Mouse (Mus musculus) stomach, postnatal 0 days (tissue): ENCODE measurements around the gene Rplp1. TPM values are rescaled to one million over a fixed set of nuclear protein-coding genes. Genes with fewer than 3 reads are reported as not detected.

Source experiments
- ATAC-seq: fragments of 200-750 bp; cut with Nextera tagmentation; 2 replicates; pipeline ENCODE4 v1.8.0; 2017; ENCODE audit not compliant: low FRiP score, low TSS enrichment
- DNase-seq: peaks from one replicate; pipeline ENCODE4 v3.0.0-alpha.2; 2016; ENCODE audit warnings: low spot score
- H3K27ac ChIP-seq: fragments of 300-500 bp; sonication (generic); replicated peaks from 2 replicates; pipeline ENCODE4 v1.5.1; 2014; ENCODE audit warnings: mild to moderate bottlenecking, control low read depth
- H3K27me3 ChIP-seq: fragments of 300-500 bp; sonication (generic); 2 replicates; pipeline ENCODE4 v1.6.1; 2014; ENCODE audit warnings: low read length; ENCODE audit not compliant: control insufficient read depth, insufficient read depth
- H3K36me3 ChIP-seq: fragments of 300-500 bp; sonication (generic); 2 replicates; pipeline ENCODE4 v1.6.1; 2014; ENCODE audit warnings: low read length, mixed read lengths; ENCODE audit not compliant: control insufficient read depth, insufficient read depth
- H3K4me1 ChIP-seq: fragments of 300-500 bp; sonication (generic); replicated peaks from 2 replicates; pipeline ENCODE4 v1.6.1; 2014; ENCODE audit warnings: antibody characterized with exemption; ENCODE audit not compliant: control insufficient read depth, insufficient read depth
- H3K4me2 ChIP-seq: fragments of 300-500 bp; sonication (generic); replicated peaks from 2 replicates; pipeline ENCODE4 v1.6.1; 2014; ENCODE audit warnings: low read depth, mild to moderate bottlenecking, control low read depth, moderate library complexity
- H3K4me3 ChIP-seq: fragments of 300-500 bp; sonication (generic); 2 replicates; pipeline ENCODE4 v1.5.1; 2014; ENCODE audit warnings: low read depth, low read length, control low read depth
- H3K9ac ChIP-seq: fragments of 300-500 bp; sonication (generic); 2 replicates; pipeline ENCODE4 v1.6.1; 2014; ENCODE audit warnings: mild to moderate bottlenecking, low read length, control low read depth, mixed read lengths
- H3K9me3 ChIP-seq: fragments of 300-500 bp; sonication (generic); 2 replicates; pipeline ENCODE4 v1.6.1; 2016; ENCODE audit warnings: low read length; ENCODE audit not compliant: control insufficient read depth
- CTCF ChIP-seq: IDR thresholded peaks from 2 replicates; pipeline ENCODE4 v1.5.1; 2016; ENCODE audit warnings: antibody characterized with exemption, low read depth, mild to moderate bottlenecking, moderate library complexity
- EP300 ChIP-seq: optimal IDR thresholded peaks from 2 replicates; pipeline ENCODE3; 2016; ENCODE audit warnings: antibody characterized with exemption
- WGBS: fragments of 180-500 bp; shearing (Covaris S2); extraction: QIAGEN DNeasy Blood & Tissue Kit; methylation state at CpG from one replicate; pipeline ENCODE4 v1.1.7; 2014; 5-methylcytosine and 5-hydroxymethylcytosine counted together
- polyA plus RNA-seq: library from polyadenylated mRNA; unstranded; fragments of >200 nt; fragmentation: Nextera tagmentation; extraction: Ambion mirVana; gene quantifications from 2 replicates; pipeline ENCODE4 v1.2.1, GENCODE M21; 2015

Gene Rplp1
- polyA plus RNA-seq, 1 experiment from 2014 or later: 1,491 TPM

DNA sequence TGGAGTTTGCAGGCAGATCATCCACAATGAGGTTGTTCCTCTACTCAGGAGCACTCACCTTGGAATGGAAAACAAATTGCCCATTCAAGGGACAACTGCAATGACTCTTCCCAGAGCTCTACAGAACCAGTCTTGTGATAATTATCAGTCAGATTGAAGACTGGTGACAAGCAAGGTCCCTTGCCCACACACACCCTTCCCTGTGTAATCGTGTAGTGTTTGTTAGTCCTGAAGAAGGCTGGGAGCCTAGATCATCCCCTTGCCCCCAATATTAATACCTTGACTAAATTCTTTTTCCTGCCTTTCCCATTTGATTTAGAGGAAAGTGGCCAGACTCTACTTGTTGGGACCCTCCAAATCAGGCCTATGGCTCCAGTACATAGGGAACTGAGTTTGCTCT, 4.7 kb downstream of the Rplp1 start:
- TF ChIP-seq CTCF (no peak), EP300 (no peak)
- Histone ChIP-seq H3K4me1 (peaks cover 1% of the 10 kb centered on the region; the same call in 1 of the 2 replicates), H3K27ac (no peak overlapping the region), H3K4me2 (no peak overlapping the region), H3K4me3 (no peak overlapping the region), H3K27me3 (no peaks in the 10 kb centered on the region), H3K36me3 (peaks cover 8% of the 10 kb centered on the region), H3K9me3 (no peaks in the 10 kb centered on the region), H3K9ac (no peak overlapping the region)
- DNase-seq: no peak
- 73% methylated on average over 1 of the region's 1 CpGs for WGBS
- ATAC-seq: no peak

DNA sequence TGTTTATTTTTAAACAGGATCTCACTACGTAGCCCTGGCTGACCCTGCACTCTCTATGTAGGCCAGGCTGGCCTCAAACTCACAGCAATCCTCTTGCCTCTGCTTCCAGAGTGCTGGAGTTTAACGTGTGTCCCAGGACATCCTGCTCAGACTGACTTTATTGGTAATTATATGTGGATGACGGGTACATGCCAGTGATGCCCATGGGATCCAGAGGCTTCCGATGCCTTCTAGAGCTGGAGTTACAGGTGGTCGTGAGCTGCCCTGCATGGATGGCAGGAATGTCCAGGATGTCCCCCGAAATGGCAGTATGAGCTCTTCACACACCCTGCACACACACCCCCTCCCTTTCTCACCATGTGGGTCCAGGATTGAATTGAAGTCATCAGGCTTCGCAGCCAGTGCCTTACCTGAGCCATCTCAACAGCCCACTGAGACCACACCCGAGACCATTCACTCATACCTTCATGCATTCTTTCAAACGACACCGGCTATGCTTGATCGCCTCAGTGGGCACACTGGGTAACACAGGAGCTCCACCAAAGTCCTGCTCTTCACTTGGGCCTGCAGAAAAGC, 5.4 kb downstream of the Rplp1 start:
- ATAC-seq (no peak), DNase-seq (no peak)
- no peak overlapping the region for H3K9ac ChIP-seq
- H3K27me3 ChIP-seq: no peaks in the 10 kb centered on the region
- no peak overlapping the region for H3K4me2 ChIP-seq
- peaks cover 4% of the 10 kb centered on the region; the same call in 1 of the 2 replicates for H3K4me1 ChIP-seq
- no peak overlapping the region for H3K4me3 ChIP-seq
- TF ChIP-seq CTCF (no peak), EP300 (no peak)
- no peaks in the 10 kb centered on the region for H3K9me3 ChIP-seq
- H3K27ac ChIP-seq: no peak overlapping the region
- peaks cover 8% of the 10 kb centered on the region for H3K36me3 ChIP-seq
- 87% methylated on average over 11 of the region's 11 CpGs for WGBS

DNA sequence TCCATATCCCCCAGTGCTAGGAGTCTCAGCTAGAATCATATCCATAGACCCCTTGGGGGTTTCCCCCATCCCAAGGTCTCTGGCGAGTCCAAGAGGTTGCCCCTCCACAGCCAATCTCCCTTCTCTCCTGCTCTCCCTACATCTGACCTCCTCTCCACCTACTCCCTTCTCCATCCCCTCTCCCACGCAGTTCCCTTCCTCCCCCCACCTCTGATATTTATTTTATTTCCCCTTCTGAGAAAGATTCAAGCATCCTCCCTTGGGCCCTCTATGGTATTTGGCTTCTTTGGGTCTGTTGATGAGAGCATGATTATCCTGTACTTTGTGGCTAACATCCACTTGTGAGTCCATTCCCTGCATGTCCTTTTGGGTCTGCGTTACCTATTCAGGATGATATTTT, 6.0 kb downstream of the Rplp1 start:
- TF ChIP-seq EP300 (no peak), CTCF (no peak)
- no peak overlapping the region for H3K4me3 ChIP-seq
- WGBS: 70% methylated on average over 3 of the region's 3 CpGs
- H3K4me2 ChIP-seq: no peak overlapping the region
- peaks cover 6% of the 10 kb centered on the region; the same call in 1 of the 2 replicates for H3K4me1 ChIP-seq
- no peak overlapping the region for H3K27ac ChIP-seq
- no peaks in the 10 kb centered on the region for H3K27me3 ChIP-seq
- peaks cover 8% of the 10 kb centered on the region for H3K36me3 ChIP-seq
- no peak for DNase-seq
- no peak overlapping the region for H3K9ac ChIP-seq
- no peak for ATAC-seq
- no peaks in the 10 kb centered on the region for H3K9me3 ChIP-seq

DNA sequence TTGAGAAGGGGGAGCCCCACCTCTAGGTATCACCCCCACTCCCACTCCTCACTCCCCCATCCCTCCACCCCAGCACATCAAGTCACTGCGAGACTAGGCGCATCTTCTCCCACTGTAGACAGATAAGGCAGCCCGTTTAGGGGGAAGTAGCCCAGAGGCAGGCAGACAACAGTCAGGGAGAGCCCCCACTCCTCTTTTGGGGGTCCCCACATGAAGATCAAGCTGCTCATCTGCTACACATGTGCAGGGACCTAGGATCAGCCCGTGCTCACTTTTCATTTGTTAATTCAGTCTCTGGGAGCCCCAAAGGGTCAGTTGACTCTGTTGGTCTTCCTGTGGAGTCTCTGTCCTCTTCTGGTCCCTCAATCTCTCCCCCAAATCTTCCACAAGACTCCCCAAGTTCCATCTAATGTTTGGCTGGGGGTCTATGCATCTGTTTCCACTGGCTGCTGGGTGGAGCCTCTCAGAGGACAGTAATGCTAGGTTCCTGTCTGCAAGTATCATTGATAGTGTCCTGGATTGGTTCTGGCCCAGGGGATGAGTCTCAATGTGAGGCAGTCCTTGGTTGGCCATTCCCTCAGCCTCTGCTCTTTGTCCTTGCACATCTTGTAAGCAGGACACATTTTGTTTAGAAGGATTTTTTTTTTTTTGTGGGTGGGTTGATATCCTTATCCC, 6.6 kb downstream of the Rplp1 start:
- no peaks in the 10 kb centered on the region for H3K9me3 ChIP-seq
- TF ChIP-seq CTCF (no peak), EP300 (no peak)
- ATAC-seq (no peak), DNase-seq (no peak)
- no peak overlapping the region for H3K4me3 ChIP-seq
- 88% methylated on average over 4 of the region's 4 CpGs for WGBS
- peaks cover 5% of the 10 kb centered on the region for H3K36me3 ChIP-seq
- no peak overlapping the region for H3K9ac ChIP-seq
- H3K4me1 ChIP-seq: peaks cover 6% of the 10 kb centered on the region; the same call in 1 of the 2 replicates
- H3K27me3 ChIP-seq: no peaks in the 10 kb centered on the region
- H3K4me2 ChIP-seq: no peak overlapping the region
- H3K27ac ChIP-seq: no peak overlapping the region

DNA sequence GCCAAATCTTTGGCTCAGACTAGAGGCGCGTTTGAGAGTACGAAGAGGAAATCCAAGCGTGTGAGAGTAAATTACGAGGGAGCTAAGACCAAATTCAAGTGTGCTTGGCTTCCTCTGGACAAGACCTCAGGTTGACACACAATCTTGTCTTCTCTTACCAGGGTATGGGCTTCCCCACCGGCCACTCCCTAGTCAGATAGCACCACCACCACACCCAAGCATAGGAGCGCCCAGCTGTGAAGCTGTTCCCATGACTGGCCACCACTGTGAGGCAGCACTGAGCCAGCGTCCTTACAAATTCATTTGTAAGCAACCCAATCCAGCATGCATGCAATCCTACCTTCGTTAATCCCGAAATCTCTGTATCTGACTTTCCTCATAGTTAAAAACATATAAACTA, 7.4 kb downstream of the Rplp1 start:
- Histone ChIP-seq H3K4me3 (no peak overlapping the region), H3K4me1 (peaks cover 6% of the 10 kb centered on the region; the same call in 1 of the 2 replicates), H3K36me3 (no peaks in the 10 kb centered on the region), H3K9ac (no peak overlapping the region), H3K4me2 (no peak overlapping the region), H3K9me3 (no peaks in the 10 kb centered on the region), H3K27ac (no peak overlapping the region), H3K27me3 (no peaks in the 10 kb centered on the region)
- no peak for ATAC-seq
- TF ChIP-seq EP300 (no peak), CTCF (peak; percentile 78)
- DNase-seq: peak; percentile 73
- WGBS: 62% methylated on average over 10 of the region's 10 CpGs

DNA sequence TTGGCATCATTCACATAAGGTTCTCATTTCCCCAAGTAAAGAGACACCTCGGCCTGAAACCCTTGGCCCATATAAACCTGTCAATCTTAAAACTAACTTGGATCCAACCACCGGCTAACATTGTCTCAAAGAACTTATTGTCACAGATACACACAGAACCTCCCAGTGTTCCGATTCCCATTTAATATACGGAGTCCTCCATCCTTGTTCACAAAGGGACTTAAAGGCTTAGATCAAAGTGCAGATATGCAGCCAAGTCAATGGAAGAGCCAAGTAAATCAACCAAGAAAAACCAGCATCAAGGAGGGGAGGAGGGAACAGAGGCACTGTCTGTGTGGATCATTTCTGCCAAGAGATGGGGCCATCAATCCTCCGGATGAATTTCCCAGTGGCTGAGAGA, 8.8 kb downstream of the Rplp1 start:
- Histone ChIP-seq H3K9ac (no peak overlapping the region), H3K9me3 (no peaks in the 10 kb centered on the region), H3K4me1 (peaks cover 6% of the 10 kb centered on the region; the same call in 1 of the 2 replicates), H3K36me3 (no peaks in the 10 kb centered on the region), H3K4me3 (no peak overlapping the region), H3K27me3 (no peaks in the 10 kb centered on the region), H3K27ac (no peak overlapping the region), H3K4me2 (no peak overlapping the region)
- DNase-seq: no peak
- WGBS: 50% methylated on average over 5 of the region's 5 CpGs
- ATAC-seq: no peak
- no peak for TF ChIP-seq EP300
- TF ChIP-seq CTCF: no peak
